Mouse (Mus musculus) embryonic facial prominence, embryonic 12.5 days (tissue): ENCODE results near the gene Tspan33. TPM values are rescaled to one million over a fixed set of nuclear protein-coding genes. Genes with fewer than 3 reads are reported as not detected.

ENCODE experiments used
- ATAC-seq: fragments of 200-750 bp; cut with Nextera tagmentation; 2 replicates; pipeline ENCODE4 v1.8.0; 2017; ENCODE audit not compliant: insufficient number of reproducible peaks, insufficient read depth, low FRiP score, low TSS enrichment
- H3K27ac ChIP-seq: fragments of 300-500 bp; sonication (generic); 2 replicates; pipeline ENCODE4 v1.5.1; 2016; ENCODE audit warnings: mild to moderate bottlenecking
- H3K27me3 ChIP-seq: fragments of 300-500 bp; sonication (generic); 2 replicates; pipeline ENCODE4 v1.6.1; 2016; ENCODE audit warnings: mild to moderate bottlenecking, moderate library complexity
- H3K36me3 ChIP-seq: fragments of 300-500 bp; sonication (generic); 2 replicates; pipeline ENCODE4 v1.6.1; 2016; ENCODE audit warnings: mild to moderate bottlenecking
- H3K4me1 ChIP-seq: fragments of 300-500 bp; sonication (generic); 2 replicates; pipeline ENCODE4 v1.6.1; 2016
- H3K4me2 ChIP-seq: fragments of 300-500 bp; sonication (generic); replicated peaks from 2 replicates; pipeline ENCODE4 v1.6.1; 2016; ENCODE audit warnings: mild to moderate bottlenecking, moderate library complexity
- H3K4me3 ChIP-seq: fragments of 300-500 bp; sonication (generic); 2 replicates; pipeline ENCODE4 v1.5.1; 2016; ENCODE audit warnings: mild to moderate bottlenecking
- H3K9ac ChIP-seq: fragments of 300-500 bp; sonication (generic); 2 replicates; pipeline ENCODE4 v1.6.1; 2016; ENCODE audit warnings: mild to moderate bottlenecking, moderate library complexity
- H3K9me3 ChIP-seq: fragments of 300-500 bp; sonication (generic); 2 replicates; pipeline ENCODE4 v1.6.1; 2016; ENCODE audit warnings: mild to moderate bottlenecking, moderate library complexity
- WGBS: fragments of 180-500 bp; shearing (Covaris S2); methylation state at CpG from one replicate; pipeline ENCODE4 v1.1.7; 2016; 5-methylcytosine and 5-hydroxymethylcytosine counted together
- polyA plus RNA-seq: library from polyadenylated mRNA; unstranded; fragments of >200 nt; fragmentation: Nextera tagmentation; extraction: Ambion mirVana; gene quantifications from 2 replicates; pipeline ENCODE4 v1.2.1, GENCODE M21; 2016

Gene Tspan33
- polyA plus RNA-seq = 4.7 and 5.6 TPM in 2 replicates

- peaks cover 7% of the 10 kb centered on the region; the same call in 1 of the 2 replicates for H3K4me1 ChIP-seq
- no peak within 1 kb of the TSS for H3K27ac ChIP-seq
- H3K27me3 ChIP-seq = peaks cover 33% of the 10 kb centered on the region
- no peaks in the 10 kb centered on the region for H3K36me3 ChIP-seq
- H3K9ac ChIP-seq = peak within 1 kb of the TSS; percentile 74
- WGBS = under 1% methylated on average over 34 of the region's 41 CpGs
- peak within 1 kb of the TSS; percentile 70 for H3K4me3 ChIP-seq
- no peaks in the 10 kb centered on the region for H3K9me3 ChIP-seq
- peak within 1 kb of the TSS; percentile 98 for H3K4me2 ChIP-seq
- ATAC-seq = peak; percentile 94
Measured at GRCm38 (mm10) chr6:29693953-29694352, at the start of gene Tspan33. Gene Tspan33 (plus strand): TSS chr6:29694222.

GRCm38 (mm10) chr6:29649494-29650169 lies 44.4 kb upstream of the Tspan33 start:
- Histone ChIP-seq H3K4me1 (peaks cover 3% of the 10 kb centered on the region; the same call in 1 of the 2 replicates), H3K9me3 (no peaks in the 10 kb centered on the region), H3K4me3 (no peak overlapping the region), H3K27ac (no peak overlapping the region), H3K4me2 (no peak overlapping the region), H3K27me3 (no peaks in the 10 kb centered on the region; the same call in 1 of the 2 replicates), H3K9ac (no peak overlapping the region), H3K36me3 (no peaks in the 10 kb centered on the region)
- WGBS = 29% methylated on average over 14 of the region's 14 CpGs
- ATAC-seq = 0 out of 2 replicates have a peak, but pooled peaks have one; percentile 56

DNA sequence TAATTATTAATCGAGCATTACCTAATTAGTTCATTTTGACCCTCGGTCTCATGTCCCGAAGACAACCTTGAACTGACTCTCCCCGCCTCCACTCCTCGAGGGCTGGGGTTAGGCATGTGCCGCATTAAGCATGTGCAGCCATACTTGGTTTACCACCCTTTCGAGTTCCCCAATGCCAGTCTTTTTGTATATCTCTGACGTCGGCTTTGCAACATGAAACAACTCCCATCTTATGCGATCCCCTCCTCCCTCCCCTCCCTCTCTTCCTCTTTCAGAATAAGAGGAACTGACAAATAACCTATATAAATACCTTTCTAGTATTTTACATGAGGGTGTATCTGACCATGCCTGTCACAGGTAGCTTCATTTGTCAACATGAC lies 43.9 kb upstream of the Tspan33 start:
- 68% methylated on average over 10 of the region's 10 CpGs for WGBS
- H3K4me3 ChIP-seq = no peak overlapping the region
- no peaks in the 10 kb centered on the region; the same call in 1 of the 2 replicates for H3K27me3 ChIP-seq
- no peak overlapping the region for H3K9ac ChIP-seq
- ATAC-seq = no peak
- no peak overlapping the region for H3K4me2 ChIP-seq
- H3K4me1 ChIP-seq = peaks cover 3% of the 10 kb centered on the region; the same call in 1 of the 2 replicates
- H3K27ac ChIP-seq = no peak overlapping the region
- H3K36me3 ChIP-seq = no peaks in the 10 kb centered on the region
- H3K9me3 ChIP-seq = no peaks in the 10 kb centered on the region

DNA sequence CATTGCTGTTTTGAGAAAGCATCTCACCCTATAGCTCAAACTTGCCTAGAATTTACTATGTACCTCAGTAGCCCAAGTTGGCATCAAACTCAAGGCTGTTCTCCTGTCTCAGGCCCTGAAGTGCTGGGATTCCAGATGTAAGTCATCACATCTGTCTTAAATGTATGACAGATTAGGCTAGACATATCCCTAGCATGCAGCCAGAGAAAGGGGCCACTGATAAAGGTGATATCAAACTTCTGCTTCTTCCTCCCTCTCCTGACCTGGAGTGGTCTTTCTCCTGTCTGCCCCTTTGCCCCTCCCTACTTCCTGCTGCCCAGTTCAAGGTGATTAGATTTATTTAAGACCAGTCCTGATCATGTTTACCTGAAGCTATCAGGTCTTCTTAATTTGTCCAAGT lies 40.8 kb upstream of the Tspan33 start:
- no peak for ATAC-seq
- Histone ChIP-seq H3K9ac (no peak overlapping the region), H3K4me3 (no peak overlapping the region)

GRCm38 (mm10) chr6:29658626-29659475 lies 35.2 kb upstream of the Tspan33 start:
- Histone ChIP-seq H3K9me3 (no peaks in the 10 kb centered on the region), H3K27me3 (no peaks in the 10 kb centered on the region), H3K4me2 (no peak overlapping the region), H3K36me3 (no peaks in the 10 kb centered on the region), H3K4me1 (no peaks in the 10 kb centered on the region), H3K9ac (no peak overlapping the region), H3K27ac (no peak overlapping the region), H3K4me3 (no peak overlapping the region)
- no peak for ATAC-seq
- 89% methylated on average over 3 of the region's 3 CpGs for WGBS

More for the DNA sequence above, 40.8 kb upstream of the Tspan33 start:
- no peak overlapping the region for H3K27ac ChIP-seq
- H3K4me2 ChIP-seq = no peak overlapping the region
- H3K9me3 ChIP-seq = no peaks in the 10 kb centered on the region
- no peaks in the 10 kb centered on the region for H3K36me3 ChIP-seq
- peaks cover 3% of the 10 kb centered on the region; the same call in 1 of the 2 replicates for H3K4me1 ChIP-seq
- no peaks in the 10 kb centered on the region; the same call in 1 of the 2 replicates for H3K27me3 ChIP-seq

DNA sequence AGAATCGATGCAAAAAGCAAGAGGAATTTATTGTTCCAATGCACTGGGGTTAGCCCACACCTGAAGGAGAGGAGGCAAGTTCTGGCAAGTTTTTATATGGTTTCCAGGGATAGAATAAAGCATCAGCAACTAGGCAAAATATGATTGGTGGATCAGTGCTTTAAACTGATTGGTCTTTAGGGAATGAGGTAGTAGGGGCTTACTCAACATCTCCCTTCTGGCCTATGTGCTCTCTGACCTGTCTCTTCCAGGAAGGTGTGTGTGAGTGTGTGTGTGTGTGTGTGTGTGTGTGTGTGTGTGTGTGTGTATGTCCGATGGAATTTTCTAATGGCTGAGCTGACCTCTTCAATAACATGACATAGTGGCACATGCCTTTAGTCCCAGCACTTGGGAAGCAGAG lies 34.1 kb upstream of the Tspan33 start:
- Histone ChIP-seq H3K27me3 (no peaks in the 10 kb centered on the region), H3K4me3 (no peak overlapping the region), H3K9ac (no peak overlapping the region), H3K4me1 (no peaks in the 10 kb centered on the region), H3K27ac (no peak overlapping the region), H3K36me3 (no peaks in the 10 kb centered on the region), H3K9me3 (no peaks in the 10 kb centered on the region), H3K4me2 (no peak overlapping the region)
- no peak for ATAC-seq
- 87% methylated on average over 2 of the region's 2 CpGs for WGBS

GRCm38 (mm10) chr6:29660662-29661307 lies 33.2 kb upstream of the Tspan33 start:
- WGBS = 44% methylated on average over 11 of the region's 11 CpGs
- H3K9me3 ChIP-seq = no peaks in the 10 kb centered on the region
- no peaks in the 10 kb centered on the region for H3K4me1 ChIP-seq
- H3K27me3 ChIP-seq = no peaks in the 10 kb centered on the region
- H3K4me3 ChIP-seq = no peak overlapping the region
- H3K4me2 ChIP-seq = no peak overlapping the region
- no peak overlapping the region for H3K27ac ChIP-seq
- no peak overlapping the region for H3K9ac ChIP-seq
- no peak for ATAC-seq
- H3K36me3 ChIP-seq = no peaks in the 10 kb centered on the region

DNA sequence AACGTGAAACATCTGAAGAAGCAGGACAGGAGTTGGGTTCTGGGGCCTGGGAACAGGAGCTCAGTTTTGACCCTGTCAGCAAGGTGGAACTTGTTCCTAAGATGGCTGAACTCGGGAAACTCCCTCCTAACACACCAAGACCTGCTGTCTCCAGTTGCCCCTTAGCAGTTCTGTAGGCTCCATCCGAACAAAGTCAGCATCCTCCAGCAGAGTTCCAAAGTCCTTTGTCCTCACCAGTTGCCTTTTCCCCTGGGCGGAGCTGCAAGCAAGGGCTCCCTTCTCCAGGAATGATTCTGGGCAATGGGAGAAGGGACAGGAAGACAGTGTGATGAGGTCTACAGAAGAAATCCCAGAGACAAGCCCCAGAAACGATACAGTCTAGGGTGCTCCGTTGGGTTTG lies 26.8 kb upstream of the Tspan33 start:
- WGBS = 84% methylated on average over 6 of the region's 6 CpGs
- ATAC-seq = no peak
- H3K9me3 ChIP-seq = no peaks in the 10 kb centered on the region

GRCm38 (mm10) chr6:29671741-29672140 lies 22.3 kb upstream of the Tspan33 start:
- Histone ChIP-seq H3K4me1 (no peaks in the 10 kb centered on the region), H3K9me3 (no peaks in the 10 kb centered on the region), H3K36me3 (no peaks in the 10 kb centered on the region), H3K27ac (no peak overlapping the region), H3K27me3 (no peaks in the 10 kb centered on the region), H3K4me2 (no peak overlapping the region), H3K9ac (no peak overlapping the region), H3K4me3 (no peak overlapping the region)
- 12% methylated on average over 3 of the region's 3 CpGs for WGBS
- no peak for ATAC-seq

More for the DNA sequence above, 26.8 kb upstream of the Tspan33 start:
- no peak overlapping the region for H3K27ac ChIP-seq
- no peak overlapping the region for H3K9ac ChIP-seq
- no peak overlapping the region for H3K4me2 ChIP-seq
- H3K27me3 ChIP-seq = no peaks in the 10 kb centered on the region
- no peaks in the 10 kb centered on the region for H3K36me3 ChIP-seq
- no peaks in the 10 kb centered on the region for H3K4me1 ChIP-seq
- H3K4me3 ChIP-seq = no peak overlapping the region

DNA sequence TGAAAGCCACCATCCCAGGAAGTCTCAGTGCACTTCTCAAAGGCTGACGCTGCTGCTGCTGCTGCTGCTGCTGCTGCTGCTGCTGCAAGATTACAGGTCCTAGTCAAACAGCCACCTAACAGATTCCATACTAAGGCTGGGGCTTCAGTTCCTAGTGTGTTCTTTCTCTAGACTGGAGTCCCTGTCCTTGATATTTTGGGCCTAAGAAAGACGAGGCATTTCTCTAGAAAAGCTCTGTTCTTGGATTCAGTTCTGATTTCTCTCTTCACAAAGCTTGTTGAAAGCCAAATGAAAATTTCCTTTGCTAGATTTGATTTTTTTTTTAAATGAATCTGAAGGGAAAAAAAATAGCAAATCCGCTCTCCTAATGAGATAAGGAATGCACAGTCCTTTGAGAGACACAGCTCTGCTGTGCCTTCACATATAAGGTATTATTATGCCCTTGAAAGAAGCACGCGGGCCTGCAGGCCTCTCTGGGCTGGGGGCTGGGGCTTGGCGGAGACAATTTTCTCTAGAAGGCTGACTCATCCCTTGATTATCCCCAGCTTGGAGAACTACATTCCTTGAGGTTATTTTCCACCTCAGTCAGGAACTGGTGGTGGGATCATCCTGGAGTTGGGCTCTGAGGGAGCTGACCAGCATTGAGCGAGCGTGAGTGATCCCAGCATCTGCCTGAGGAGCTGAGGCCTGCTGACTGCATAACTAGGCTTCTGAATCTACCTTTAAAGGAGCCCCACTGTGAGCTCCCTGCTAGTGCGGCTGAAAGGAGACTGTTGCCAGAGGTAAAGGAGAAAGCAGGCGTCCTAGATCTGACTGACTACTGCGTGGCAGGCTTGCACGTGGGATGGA lies 21.2 kb upstream of the Tspan33 start:
- Histone ChIP-seq H3K27ac (no peak overlapping the region), H3K36me3 (no peaks in the 10 kb centered on the region), H3K4me1 (no peaks in the 10 kb centered on the region), H3K9me3 (no peaks in the 10 kb centered on the region), H3K9ac (no peak overlapping the region), H3K4me2 (no peak overlapping the region), H3K27me3 (no peaks in the 10 kb centered on the region), H3K4me3 (no peak overlapping the region)
- WGBS = 17% methylated on average over 12 of the region's 12 CpGs
- ATAC-seq = no peak

- ATAC-seq = no peak
- Histone ChIP-seq H3K4me2 (no peak overlapping the region), H3K27ac (no peak overlapping the region), H3K36me3 (no peaks in the 10 kb centered on the region), H3K27me3 (no peaks in the 10 kb centered on the region), H3K9ac (no peak overlapping the region), H3K9me3 (no peaks in the 10 kb centered on the region), H3K4me1 (no peaks in the 10 kb centered on the region), H3K4me3 (no peak overlapping the region)
- WGBS = 36% methylated on average over 2 of the region's 2 CpGs
Measured at GRCm38 (mm10) chr6:29673739-29674138, 20.3 kb upstream of the Tspan33 start.
